Mouse (Mus musculus) Muller cell, postnatal 12 days (primary cell): ENCODE results near the gene Hsd11b1.

Experiments used
- DNase-seq: peaks from one replicate; pipeline ENCODE4 v3.0.0-alpha.2; 2015; ENCODE audit errors: inconsistent ontology term

Hsd11b1 gene

GRCm38 (mm10) chr1:193243571-193244193 lies 20.2 kb downstream of the Hsd11b1 start:
- DNase-seq = peak; percentile 81

DNA sequence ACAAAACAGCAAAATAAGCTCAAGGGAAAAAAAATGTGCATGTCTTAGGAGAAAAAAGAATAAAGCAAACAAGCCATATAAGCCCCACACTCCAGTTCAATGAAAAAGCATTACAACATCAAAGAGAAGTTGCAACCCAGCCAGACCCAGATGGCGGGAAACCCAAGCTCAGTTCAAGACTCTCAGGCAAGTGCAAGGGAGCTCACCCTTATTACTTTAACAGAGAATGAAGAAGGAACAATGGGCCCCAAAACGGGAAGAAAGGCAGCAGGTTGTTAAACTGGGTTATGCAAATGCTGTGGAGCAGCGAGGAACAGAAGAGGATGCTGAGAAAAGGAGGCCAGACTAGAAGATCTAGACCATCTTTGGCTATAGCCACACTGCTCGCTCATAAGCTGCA lies 21.0 kb downstream of the Hsd11b1 start:
- no peak for DNase-seq

DNA sequence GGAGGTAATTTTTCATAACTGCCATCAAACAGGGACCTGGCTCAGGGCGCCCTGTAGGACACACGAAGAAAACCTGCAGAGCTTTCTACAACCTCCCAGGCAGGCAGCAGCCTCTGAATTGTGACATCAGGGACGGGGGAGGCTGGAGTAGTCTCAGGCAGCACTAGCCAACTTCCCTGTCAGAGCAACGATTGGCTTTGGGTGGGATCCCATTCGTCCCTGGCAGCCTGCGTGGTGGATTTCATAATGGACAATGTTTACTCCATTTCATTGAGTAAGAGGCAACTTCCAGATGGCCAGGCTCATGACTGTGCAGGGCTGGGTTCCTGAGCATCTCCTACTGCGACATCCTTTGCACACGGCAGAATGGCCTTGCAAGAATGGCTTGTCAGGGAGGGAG lies 21.6 kb downstream of the Hsd11b1 start:
- peak; percentile 79 for DNase-seq

DNA sequence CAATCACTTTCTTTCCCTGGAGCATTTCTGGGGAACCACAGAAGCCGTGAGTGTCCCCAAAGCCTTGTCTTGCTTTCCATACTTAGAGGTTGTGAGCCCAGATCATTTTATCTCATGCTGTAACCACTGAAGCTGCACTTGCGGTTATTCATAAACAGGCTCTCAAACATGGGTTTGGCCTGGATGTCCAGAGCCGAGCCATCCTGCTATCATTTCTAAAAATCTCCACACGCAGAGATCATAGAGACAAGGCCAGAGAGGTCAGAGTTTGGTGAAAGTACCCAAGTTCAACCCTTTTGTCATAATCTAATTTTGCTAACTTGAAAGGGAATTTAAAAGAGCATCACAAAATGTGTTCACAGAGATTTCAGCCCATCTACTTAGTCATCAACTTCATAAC lies 22.4 kb downstream of the Hsd11b1 start:
- no peak for DNase-seq

DNA sequence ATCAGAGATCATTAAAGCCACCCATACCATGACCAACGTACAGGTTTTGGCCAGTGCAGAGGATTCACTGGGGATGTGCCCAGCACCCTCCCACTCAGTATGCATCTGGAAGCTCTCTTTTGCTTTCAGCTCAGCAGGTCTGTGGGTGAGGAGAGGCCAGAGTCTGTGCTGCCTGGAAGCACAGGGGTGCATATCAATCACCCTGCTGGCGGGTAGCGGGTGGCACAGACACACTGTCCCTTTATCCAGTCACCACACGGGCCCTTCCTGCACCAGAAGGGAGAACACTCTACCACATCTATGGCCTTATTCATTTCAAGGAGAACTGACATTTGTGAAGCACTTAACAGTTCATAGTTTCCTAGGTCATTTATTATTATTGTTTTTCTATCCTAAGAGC lies 25.4 kb downstream of the Hsd11b1 start:
- no peak for DNase-seq

DNA sequence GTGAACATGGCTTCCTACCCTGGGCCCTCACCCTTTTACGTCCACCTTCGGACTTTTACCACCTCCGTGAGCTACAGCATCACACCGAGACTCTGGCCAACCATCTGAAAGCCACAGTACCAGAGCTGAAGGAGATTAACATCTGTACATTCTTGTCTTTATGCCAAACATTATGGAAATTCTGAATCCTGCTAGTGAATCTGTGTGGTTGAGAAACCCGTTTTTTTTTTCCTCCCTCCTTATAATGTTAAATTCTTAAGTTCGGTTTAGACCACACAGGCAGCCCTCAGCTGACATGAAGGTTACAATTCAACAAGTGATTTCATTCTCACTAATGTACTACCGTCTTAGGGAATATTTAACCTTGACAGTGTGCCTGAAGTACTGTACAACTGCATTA lies 28.9 kb downstream of the Hsd11b1 start:
- DNase-seq = no peak

DNA sequence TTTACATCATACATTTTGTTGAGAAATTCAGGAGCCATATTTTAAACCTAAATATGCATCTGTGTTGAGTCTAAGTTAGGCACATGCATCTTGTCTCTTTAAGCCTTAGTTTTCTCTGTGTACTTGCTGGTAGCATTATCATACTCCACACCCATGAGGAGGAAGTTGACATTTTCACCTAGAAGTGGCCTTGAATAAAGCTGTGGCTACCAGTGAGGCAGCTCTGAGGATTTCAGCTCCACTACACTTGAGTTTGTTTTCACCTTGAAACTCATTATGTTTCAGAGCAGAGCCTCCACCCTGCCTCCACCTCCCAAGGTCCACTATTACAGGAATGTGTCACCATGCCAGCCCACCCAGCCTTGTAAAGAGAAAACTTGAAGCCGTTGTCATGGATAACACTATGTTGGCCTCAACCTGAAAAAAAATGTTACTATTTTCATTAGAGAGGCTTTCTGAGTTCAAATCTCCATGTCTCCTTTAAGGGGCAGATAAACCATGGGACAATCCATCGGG lies 29.7 kb downstream of the Hsd11b1 start:
- no peak for DNase-seq

DNA sequence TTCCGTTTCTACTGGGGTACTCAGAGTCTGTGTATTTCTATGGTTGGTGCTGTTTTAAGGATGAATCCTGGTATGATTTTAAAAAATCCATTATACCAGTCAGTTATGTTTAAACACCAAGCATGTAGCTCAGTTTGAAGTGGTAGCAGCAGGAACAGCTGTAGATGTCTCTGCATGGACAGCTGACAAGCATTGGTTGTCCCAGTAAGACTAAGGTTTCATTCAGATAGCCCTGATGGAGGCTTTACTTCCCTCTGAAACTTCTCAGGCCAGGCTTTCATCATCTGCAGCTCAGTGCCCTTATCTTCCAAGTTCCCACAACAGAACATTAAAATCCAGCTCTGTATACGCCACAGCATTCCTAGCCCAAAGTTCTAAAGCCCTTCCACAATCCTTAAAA lies 31.1 kb downstream of the Hsd11b1 start:
- DNase-seq = no peak

DNA sequence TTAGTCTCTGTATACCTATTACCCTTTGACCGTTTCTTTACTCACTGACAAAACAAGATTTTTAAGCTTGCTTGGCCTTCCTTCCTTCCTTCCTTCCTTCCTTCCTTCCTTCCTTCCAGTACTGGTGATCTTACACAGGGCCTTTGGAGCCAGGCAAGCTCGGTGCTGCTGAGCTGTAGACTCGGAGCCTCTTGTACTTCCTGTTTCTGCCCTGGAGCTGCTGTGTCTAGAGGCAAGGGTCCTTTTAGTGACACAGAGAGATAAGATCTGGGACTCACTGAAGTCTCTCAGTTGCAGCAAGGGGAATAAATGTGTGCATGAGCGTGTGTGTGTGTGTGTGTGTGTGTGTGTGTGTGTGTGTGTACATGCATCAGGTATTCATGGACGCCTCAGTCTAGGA lies 32.9 kb downstream of the Hsd11b1 start:
- no peak for DNase-seq

DNA sequence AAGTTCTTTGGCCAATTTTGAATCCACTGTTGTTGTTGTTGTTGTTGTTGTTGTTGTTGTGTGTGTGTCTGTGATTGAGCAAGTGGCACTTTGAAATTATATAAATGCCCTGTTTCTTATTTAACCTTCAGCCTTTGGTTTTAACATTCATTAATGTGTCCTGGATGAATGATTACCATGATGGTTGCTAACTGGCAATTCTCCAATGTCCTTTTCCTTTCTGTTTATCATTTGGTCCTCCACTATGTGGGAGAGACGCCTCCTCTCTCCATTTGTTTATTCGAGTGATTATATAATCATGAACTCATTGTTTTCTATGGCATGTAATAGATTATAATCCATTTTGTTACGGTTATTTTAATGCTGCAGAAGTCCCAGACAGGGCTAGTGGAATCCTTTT lies 33.3 kb downstream of the Hsd11b1 start:
- no peak for DNase-seq

- DNase-seq = no peak
Observed at GRCm38 (mm10) chr1:193229570-193229969, 34.3 kb downstream of the Hsd11b1 start.

DNA sequence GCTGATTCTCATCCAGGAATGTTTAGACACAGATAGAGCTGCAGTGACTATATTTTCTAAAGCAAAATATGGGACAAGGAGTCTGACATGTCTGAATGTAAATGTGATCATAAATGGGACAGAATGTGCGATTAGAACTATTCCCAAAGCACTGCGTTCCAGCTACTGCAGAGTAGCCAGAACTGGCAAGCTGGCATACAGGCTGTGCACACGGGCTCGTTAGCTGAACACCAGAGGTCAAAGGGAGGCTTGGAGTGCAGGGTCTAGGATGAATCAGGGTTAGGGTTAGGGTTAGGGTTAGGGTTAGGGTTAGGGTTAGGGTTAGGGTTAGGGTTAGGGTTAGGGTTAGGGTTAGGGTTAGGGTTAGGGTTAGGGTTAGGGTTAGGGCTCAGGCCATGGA lies 36.3 kb downstream of the Hsd11b1 start:
- no peak for DNase-seq

GRCm38 (mm10) chr1:193226724-193227522 lies 37.0 kb downstream of the Hsd11b1 start:
- no peak for DNase-seq

GRCm38 (mm10) chr1:193226114-193226513 lies 37.8 kb downstream of the Hsd11b1 start:
- DNase-seq = no peak

DNA sequence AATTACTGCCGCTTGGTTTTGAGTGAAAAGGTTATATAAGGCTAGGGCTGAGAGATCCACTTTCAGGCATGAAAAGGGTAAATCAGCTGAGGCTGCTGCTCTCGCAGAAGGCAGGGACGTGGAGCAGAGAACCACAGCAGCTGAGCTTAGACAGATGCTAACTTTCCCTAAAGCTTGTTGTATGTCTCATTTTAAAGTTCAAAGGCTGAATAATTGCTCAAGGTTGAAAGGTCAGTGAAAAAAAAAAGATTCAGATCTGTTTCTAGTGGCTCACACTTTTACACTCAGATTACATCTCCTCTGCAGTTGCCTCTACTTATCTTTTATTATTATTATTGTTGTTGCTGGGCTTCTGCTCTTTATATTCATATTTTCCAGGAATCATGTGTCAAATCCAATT lies 38.3 kb downstream of the Hsd11b1 start:
- peak; percentile 27 for DNase-seq

GRCm38 (mm10) chr1:193220408-193220807 lies 43.5 kb downstream of the Hsd11b1 start:
- DNase-seq = no peak

DNA sequence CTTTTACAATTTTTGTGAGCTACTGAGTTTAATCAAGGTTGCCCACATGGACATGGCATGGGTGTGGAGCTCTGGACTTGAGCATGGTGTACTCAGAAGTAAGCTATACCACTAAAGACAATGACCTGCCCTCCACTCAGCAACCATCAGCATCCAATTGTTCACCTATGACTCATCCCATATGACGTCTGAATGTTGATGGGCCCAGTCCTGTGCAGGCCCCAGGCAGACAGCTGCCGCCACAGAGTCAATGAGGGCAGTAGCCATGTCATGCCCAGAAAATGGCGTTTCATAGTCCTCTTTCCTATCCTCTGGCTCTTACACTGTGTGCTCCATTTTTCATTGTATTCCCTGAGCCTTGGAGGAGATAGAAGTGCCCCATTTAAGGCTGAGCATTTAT lies 47.9 kb downstream of the Hsd11b1 start:
- DNase-seq = no peak

GRCm38 (mm10) chr1:193214053-193214452 lies 49.8 kb downstream of the Hsd11b1 start:
- no peak for DNase-seq

GRCm38 (mm10) chr1:193211371-193211770 lies 52.5 kb downstream of the Hsd11b1 start:
- DNase-seq = no peak

- DNase-seq = peak; percentile 13
Observed at GRCm38 (mm10) chr1:193208178-193208577, 55.7 kb downstream of the Hsd11b1 start.

GRCm38 (mm10) chr1:193207503-193207902 lies 56.4 kb downstream of the Hsd11b1 start, which contains the start of gene Lamb3:
Gene Lamb3, plus strand, starts transcription at chr1:193207699.
- no peak for DNase-seq

- DNase-seq = no peak
Observed at GRCm38 (mm10) chr1:193205431-193205830, 58.4 kb downstream of the Hsd11b1 start.

DNA sequence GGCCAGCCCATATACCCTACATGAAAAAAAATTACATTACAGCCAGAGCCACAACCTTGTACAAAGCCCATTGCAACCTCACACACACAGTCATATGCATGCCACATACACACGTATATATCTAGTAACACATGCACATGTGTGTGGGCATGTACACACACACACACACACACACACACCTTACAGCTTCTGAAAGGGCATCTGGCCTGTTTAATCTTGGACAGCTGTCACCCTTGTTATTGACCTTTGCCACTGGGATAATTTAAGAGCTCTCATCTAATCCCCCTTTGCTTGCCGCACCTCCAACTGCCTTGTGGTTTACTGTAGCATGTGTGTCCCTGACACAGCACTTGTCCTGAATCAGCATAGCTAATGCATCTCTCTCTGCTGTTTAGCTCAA lies 60.1 kb downstream of the Hsd11b1 start:
- no peak for DNase-seq
